Mouse (Mus musculus) cerebellum, postnatal 36 days (tissue): ENCODE measurements around the gene Fam160a1.
A peak's percentile ranks its signal among the peaks of the same experiment; 100 is the strongest.

ENCODE experiments used
- DNase-seq, 2 experiments: peaks; one replicate each; pipeline ENCODE4 v3.0.0; 2021 to 2022; ENCODE audit warnings: mixed read lengths in 2 of 2

The Fam160a1 gene

DNA sequence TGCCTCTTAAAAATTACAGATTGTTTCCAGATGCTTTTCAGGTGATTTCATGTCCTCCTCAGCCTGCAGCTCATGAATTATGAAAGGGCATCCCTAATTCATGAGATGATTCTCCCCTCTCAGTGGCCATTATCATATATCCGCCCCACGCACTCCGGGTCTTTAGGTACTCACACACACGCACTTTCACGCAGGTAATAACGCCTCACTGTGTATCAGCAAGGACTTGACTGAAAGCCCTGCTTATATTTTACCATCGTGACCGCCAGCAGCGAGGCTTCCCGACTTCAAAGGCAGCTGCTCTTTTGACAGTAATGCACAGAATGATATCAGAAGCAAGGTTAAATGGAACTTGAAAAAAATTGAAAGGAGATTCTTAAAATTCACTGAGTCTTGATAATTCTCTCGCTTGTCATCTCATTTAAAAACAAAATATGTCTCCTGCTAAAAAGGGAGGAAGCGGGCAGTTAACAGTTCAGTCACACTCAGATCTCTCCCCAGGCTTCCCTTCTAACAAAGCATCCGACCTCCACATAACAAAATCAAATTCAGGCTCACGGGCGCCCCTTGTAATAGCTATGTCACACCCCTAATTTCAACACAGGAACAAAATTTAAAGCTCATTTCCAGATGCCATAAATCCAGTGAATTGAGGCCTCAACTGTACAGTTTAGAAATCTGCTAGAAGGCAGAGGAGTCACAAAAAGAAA, 3.9 kb upstream of the Fam160a1 start:
- no peak for DNase-seq

DNA sequence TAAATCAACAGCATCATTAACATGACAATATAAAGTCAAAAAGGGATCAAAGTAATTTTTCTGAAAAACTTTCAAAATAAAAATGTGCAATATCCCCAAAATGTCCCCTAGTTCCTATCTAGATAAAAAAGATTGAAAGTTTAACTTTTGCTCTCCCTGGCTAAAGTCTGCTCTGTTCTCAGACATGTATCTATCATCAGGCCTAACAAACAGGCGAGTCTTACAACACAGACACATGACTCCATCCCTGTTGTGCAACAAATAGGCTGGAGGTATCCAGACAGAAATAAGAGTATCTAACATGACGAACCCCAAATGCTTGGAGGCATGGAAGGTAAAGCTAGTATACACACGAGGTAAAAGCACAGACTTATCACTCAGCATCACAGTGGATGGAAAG, 2.2 kb upstream of the Fam160a1 start:
- DNase-seq = no peak

DNA sequence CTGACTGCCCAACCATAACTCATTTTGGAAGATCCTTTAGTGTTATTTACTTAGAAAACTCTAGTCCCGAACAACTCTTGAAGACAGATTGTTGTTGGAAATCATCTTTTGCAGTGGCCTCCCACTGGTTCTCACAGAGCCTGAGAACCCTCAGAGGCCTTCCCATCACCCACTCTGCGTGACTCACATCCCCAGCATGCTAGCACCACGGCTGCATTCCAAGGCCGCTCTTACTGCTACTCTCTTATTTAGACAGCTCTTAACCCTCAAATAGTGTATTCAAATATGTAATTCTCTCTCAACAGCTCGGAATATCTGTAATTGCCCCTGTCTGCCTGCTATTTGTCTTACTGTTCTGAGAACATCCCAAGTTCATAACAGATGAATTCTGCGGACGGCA, 2.9 kb downstream of the Fam160a1 start:
- DNase-seq = no peak

DNA sequence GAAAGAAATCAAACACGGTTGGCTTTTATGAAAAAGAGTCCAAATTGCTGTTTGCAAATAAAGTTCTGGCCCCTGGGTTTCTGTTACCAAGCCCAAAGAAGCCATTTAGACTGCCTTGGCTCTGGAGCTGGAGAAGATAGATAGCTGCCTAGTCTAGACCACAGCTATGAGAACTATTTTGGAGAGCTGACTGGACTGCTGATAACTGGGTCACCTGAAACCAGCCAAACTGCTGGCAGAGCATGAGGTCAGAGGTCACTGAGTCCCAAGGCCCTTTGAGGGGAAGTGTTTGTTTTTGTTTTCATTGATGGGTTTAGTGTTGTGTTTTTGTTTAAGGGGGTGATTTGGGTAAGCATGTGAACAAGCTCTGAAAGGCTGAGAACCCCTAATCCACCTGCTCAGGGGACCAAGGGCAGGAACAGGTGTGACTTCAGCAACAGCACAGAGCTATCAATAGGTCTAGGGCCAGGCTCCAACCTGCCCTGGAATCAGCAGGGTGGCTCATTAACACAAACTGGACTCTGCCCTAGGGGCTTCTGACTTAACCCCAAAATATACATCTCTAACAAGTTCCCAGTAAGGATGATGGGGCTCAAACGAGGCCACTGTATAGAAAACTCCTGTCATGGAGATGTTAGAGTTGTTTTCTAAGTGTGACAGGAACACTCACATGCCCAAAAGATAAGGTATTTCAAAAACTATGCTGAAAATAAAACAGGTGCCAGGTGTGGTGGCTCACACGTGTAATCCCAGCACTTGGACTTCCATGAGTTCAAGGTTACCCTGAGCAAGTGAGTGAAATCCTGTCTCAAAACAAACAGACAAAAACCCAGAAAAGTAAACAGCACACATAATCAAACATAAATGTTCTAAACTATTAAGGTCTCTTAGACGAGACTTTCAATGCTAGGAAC, 3.7 kb downstream of the Fam160a1 start:
- no peak for DNase-seq

DNA sequence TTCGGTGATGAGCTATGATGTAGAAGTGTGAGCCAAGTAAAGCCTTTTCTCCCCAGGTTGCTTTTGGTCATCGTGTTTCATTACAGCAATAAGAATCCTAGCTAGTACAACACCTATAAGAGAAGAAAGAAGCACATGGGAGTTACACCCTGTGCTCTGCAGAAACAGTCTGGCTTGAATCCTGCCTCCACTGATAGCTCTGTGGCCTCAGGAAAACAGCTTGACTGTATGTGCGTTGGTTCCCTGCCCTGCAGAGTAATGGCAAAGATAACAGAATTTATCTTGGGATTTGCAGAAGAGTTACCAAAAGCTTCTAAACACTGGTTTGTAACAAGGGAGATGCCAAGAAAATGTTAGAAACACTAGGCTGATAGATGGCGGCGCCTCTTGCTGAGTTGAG, 5.1 kb downstream of the Fam160a1 start:
- DNase-seq = no peak

DNA sequence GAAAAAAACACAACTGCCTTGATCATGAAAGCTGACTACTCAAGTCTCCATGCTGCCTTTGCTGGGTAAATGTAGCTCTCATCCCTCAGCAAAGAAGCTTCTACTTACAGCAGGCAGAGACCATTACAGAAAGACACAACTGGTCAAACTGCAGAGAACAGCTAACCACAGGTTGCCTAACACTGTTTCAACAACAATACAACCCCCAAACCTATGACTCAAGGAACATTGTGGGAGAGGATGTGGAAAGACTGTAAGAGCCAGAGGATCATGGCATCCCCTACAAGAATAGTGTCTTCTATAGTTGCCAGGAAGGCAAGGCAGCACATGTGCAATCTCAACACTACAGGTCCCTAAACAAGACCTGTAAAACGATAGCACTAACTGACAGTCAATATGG, 23.9 kb downstream of the Fam160a1 start:
- DNase-seq = no peak

DNA sequence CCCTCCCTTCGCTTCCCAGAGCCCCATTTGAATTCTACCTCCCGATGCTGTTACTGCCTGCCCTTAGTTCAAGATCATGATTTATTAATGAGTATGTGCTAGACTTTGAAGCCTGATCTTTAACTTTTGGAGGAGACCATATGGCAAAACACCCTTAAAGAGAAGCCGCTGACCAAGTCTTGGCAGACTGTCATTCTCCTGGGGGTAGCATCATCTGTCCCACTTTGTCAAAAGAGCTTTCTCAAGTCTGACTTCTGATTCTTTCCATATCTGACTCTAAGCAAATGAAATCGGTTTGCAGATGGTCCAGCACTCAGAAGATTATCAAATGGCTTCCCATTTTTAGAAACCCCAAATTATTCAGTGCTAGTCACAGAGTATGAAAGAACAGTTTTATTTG, 27.3 kb downstream of the Fam160a1 start:
- DNase-seq = peak in 1 of 2 experiments; percentile 12

DNA sequence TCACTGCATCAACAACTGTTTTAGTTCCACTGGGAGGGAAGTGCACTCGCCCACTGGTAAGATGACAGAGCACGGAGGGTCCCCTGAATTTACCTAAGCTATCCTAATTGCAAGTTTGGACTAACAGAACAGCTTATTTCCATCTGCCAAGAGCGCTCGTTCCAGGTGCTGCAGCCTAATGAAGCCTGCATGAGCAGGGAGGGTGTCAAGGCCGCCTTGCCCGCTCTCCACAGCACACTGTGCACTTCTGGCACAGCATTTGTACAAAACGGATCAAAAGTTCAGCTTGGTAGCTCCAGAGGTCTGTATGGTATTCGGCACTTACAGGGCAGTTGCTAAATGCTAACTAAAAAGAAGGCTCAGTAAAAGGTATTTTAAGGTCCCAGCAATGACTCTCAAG, 30.6 kb downstream of the Fam160a1 start:
- no peak for DNase-seq

DNA sequence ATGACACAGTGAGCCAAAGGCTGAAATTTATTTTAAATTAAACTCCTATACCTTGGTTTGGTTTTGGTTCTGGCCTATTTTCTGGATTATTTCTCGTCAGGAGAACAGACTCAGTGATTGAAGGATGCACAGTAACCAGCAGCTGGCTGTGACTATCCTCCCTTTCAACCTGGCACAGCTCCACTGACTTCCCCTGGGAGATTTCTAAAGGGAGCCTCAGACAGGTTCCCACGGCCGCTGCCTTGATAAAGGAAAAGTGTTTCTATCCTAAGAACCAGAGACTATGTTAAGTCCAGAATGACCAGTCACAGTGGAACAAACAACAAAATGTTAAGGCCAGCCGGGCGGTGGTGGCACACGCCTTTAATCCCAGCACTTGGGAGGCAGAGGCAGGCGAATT, 36.2 kb downstream of the Fam160a1 start:
- no peak for DNase-seq

DNA sequence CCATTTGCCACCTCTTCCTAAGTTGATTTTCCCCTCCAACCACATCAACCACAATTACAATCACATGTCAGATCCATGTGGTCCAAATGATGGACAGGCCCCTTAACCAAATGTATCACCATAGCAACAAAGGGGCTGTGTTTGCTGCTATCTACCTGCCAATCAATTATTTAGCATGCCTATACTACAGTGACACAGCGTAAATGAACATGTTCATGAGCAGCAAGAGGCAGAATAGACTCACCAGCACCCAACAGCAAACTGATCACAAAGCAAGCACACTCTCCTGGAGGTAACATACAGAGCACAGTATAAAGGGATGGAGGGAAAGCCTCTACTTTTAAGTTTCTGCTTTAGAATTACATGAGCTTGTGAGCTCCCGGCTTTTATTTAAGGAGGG, 36.8 kb downstream of the Fam160a1 start:
- no peak for DNase-seq

DNA sequence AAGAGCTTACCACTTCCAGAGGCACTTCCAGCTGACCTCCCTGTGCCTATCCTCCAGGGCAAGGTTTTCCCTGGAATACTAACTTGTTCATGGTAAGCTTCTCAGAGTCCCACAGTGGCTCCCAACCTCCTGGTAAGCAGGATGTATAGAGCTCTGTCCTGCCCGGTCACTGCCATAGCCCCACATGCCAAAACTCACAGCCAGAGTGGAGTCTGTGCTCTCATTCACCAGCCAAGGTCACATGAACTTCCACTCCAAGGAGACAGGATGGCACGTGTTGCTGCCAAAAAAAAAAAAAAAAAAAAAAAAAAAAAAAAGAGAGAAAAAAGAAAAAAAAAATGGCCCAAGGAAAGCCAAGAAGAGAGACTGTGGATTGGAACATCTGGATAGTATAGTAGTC, 39.2 kb downstream of the Fam160a1 start:
- no peak for DNase-seq

DNA sequence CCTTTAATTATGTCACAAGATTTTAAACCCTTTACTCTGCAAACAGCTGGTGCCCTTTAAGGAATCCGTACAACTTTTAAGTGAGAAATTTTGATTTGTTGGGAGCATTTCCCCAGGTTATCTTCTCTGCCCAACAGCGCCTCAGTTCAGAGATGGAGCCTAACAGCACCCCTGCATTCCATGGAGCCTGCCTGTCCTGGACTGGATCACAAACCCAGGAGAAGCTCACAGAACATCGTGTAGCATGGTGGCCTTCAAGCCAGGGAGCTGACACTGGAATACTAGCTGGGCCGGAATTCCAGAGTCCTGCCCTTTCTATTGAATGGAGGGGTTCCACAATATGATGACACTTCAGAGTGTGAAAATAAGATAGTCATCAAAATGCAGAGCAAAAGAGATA, 39.7 kb downstream of the Fam160a1 start:
- DNase-seq = no peak

DNA sequence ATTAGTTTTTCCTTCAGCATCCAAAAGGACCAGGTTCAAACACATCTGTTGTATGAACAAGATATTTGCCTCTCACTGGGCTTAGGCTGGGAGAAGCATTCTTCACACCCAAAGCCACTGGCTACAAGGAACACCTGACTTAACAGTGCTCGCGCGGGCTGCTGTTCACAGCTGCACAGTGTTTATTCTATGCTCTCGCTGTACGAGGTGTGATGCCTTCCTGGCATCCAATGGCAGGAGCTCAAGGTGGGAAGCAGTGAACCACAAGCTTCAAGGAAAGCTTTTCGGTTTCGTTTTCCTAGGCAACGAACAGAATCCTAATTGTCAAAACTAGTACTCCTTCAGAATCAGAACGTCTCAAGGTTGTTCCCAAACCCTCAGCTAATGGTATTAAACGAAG, 40.4 kb downstream of the Fam160a1 start:
- no peak for DNase-seq

DNA sequence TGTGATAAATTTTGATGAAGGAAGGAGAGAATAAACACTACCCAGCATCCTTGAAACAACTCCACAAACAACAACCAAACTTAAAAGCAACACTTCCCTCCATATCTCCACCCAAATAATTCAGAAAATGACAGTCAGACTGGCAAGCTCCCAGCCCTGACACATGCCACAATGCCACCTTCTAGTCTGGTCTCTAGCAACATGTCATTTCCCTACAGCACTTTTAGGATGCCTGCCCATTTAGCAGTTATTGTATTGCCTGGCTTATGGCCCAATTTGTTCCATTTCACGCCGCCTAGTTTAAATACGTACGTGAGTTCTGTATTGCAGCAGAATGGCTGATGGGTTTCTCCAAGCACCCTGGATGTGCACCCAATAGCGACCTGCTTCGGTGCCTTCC, 41.0 kb downstream of the Fam160a1 start:
- DNase-seq = no peak

DNA sequence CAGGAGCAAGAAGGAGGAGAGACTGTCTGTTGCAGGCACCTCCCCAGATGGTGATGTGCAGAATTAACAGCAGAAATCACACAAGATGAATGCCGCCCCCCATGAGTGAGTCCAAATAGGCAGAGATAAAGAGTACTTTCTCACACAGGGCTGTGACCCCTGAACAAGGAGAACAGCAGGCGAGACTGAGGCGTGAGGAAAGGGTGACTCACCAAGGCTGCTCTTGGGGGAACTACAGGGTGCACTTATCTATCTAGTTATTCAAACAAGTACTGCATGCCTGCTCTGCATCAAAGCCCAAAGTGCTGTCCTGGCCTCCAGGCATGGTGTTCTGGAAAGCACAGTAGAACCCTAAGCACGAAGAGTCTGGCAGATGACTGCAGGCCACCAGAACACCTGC, 43.2 kb downstream of the Fam160a1 start:
- DNase-seq = no peak

DNA sequence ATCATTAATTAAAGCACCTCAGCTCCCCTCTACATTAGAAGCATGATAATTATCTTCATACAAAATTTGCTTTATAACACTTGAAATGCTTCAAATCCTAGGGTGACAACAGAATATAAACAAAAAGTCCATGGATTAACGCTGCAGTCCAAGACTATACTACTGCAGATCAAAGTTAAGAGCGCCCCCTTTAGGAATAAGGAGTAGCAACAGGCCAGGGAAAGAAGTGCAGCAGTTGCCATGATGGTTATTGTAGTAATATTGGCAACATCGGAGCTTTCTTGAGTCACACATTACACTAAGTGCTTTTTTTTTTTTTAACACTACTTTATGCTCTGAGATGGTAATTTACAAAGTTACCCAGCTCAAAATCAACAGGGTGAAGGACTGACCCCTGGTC, 43.7 kb downstream of the Fam160a1 start:
- peak in 1 of 2 experiments; percentile 10 for DNase-seq

DNA sequence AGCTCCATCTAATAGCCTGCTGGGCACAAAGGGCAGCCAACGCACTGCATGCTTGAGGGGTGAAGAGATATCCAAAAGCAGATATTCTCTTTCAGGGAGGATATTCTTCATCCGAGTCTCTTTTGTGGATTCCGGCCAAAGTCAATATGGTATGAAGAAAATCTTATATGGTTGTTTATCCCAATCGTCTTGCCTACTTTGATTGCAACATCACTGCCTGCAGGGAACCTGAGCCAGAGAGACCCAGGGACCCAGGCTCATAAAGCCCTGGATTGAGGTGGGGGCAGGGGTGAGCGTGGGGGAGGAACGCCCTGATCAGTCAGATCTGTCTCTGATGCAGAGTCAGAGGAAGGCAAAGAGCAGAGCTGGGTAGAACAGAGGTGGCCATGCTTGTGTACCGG, 52.2 kb downstream of the Fam160a1 start:
- DNase-seq = no peak

DNA sequence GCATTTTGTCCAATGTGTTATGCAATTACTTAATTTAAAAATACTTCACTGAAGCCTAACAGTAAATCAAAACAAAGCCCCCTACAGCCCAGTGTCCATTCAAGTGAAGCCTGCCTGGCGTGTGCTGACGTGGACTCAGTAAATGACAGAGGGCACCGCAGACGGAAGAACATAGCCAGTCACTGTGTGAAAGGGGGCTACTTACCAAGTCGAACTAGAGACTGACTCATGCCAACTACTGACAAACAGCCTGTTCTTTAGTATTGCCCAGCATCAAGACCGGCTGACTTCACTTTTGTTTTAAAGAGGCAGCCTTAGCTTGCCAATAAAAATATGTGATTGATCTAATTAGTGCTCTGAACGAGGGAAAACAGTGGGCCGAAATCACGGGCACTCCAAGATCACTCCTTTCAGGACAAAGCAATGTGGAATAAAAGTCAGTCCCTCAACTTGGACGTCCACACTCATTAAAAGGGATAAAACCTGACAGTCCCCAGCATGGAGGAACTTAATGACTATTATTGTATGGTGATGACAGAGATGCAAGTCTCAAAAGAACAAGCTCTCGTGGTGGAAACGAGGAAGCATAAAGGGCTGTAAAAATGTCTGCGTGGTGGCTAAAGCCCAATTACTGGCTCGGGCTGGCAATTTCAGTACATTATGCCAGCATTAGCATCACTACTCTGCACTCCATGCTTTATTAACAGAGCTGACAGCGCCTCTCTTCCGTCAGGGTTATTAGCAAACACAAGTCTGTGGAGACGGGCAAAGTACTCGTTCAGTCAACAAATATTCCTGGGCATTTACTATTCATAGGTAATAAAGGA, 52.9 kb downstream of the Fam160a1 start:
- DNase-seq = no peak

DNA sequence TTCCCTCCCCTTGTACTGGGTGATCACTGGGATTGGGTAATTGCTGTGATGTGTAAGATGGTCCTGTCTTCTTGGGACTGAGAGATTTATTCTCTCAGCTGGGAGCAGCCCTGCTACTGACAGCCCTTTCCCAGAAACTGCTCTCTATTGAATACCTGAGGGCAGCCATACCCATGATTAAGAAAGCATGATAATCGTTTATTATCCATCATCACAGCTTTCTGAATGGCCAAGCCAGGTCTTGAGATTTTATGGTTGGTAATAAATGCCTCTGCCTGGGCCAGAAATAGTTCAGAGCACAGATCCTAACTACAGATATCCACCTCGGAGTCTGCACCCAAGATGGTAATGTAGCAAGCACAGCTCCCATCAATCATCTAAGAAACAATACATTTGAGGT, 59.1 kb downstream of the Fam160a1 start:
- no peak for DNase-seq

DNA sequence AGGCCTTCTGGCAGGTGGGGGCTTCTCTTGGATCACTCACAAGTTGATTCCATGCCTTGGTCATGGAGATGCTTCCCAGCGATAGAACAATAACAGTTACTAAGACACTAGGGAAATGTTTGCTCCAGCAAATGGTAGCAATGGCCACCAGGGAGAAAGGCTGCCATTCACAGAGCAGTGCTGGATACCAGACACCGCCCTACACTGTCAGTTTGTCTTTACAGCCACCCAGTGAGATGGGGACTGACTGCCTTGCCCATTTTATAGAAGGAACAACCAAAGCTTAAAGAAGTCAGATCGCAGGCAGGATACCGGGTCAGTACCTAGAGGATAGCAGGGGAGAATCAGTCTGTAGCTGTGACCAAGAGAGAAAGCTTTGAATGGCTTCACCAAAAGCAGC, 59.7 kb downstream of the Fam160a1 start:
- no peak for DNase-seq

DNA sequence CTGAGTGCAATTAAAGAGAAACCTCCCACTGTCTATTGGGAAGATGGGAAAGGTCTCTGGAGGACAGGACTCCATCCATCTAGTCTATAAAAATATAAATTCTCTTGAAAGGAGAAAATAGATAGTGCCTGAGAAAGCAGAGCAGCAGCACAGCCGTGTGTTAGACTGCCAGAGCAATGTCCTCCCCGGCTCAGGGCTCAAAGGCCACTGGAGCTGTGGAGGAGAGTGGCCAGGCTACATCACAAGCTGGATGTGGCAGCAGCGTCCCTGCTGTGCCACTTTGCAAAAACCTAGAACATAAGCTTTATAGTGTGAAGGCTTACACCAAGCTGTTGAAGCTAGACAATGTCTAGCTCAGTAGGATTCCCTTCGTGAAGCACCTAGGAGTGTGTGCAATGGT, 67.7 kb downstream of the Fam160a1 start:
- DNase-seq = no peak

DNA sequence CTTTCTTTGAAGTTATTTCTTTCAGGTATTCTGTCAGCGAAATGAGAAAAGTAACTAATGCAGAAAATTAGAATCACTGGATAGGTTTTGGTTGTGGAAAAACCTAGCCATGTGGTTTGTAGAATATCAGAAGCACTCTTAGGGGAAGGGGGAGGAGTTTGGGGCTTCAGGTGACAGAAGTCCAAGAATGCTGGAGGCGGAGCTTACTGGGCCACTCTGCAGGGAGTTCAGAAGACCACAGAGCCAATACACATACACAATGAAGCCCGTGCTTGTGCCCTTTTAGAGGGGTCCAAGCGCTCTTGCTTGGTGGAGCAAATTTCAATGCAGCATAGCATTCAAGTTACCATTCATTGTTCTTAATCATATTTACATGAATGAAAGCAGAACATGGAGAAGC, 68.2 kb downstream of the Fam160a1 start:
- DNase-seq = no peak

DNA sequence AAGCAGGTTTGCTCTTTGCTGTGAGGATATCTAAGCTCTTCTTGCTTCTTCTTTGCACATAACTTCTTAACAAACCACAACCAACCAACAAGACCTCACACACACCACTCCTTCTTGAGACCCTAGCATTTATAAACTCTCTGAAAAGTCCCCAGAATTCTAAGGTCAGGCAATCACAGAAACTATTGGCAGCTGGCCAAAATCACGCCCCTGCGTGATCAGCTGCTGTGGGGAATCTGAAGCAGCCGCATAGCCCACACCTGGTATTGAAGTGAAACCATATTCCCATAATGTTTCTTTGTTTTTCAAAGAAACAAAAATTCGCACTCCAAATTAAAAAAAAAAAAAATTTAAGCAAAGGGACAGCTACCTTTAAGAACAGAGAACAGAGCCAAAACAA, 71.0 kb downstream of the Fam160a1 start:
- no peak for DNase-seq

DNA sequence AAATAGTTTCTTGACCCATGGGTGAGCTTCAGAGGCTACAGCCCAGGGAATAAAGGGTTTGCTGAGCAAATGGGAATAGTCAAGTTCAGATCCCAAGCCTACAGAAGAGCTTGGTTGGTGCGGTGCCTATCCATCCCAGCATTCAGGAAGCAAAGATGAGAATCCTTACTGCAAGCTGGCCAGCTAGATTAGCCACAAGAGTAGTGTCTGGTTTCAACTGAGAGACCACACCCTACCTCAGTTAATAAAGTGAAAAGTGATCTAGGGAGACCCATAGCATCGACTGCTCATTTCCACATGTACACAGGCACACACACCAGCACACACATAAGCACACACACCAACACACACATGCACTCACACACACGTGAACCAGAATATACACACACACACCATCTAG, 75.3 kb downstream of the Fam160a1 start:
- no peak for DNase-seq
